Mouse (Mus musculus) limb, embryonic 10.5 days (tissue): ENCODE data around the gene Fam222a. TPM values are rescaled to one million over a fixed set of nuclear protein-coding genes. Genes with fewer than 3 reads are reported as not detected.
A peak's percentile ranks its signal among the peaks of the same experiment; 100 is the strongest.

Experiments
- DNase-seq: peaks from one replicate; pipeline ENCODE4 v3.0.0-alpha.2; 2017; ENCODE audit warnings: low spot score
- H3K27ac ChIP-seq: fragments of 300-500 bp; sonication (generic); 2 replicates; pipeline ENCODE4 v1.5.1; 2016; ENCODE audit warnings: mild to moderate bottlenecking
- H3K27me3 ChIP-seq: fragments of 300-500 bp; sonication (generic); 2 replicates; pipeline ENCODE4 v1.6.1; 2016; ENCODE audit warnings: low read depth, mild to moderate bottlenecking; ENCODE audit not compliant: poor library complexity, severe bottlenecking
- H3K36me3 ChIP-seq: fragments of 300-500 bp; sonication (generic); 2 replicates; pipeline ENCODE4 v1.6.1; 2016; ENCODE audit warnings: mild to moderate bottlenecking, moderate library complexity
- H3K4me1 ChIP-seq: fragments of 300-500 bp; sonication (generic); 2 replicates; pipeline ENCODE4 v1.6.1; 2016
- H3K4me3 ChIP-seq: fragments of 300-500 bp; sonication (generic); 2 replicates; pipeline ENCODE4 v1.5.1; 2016; ENCODE audit warnings: mild to moderate bottlenecking, moderate library complexity
- H3K9me3 ChIP-seq: fragments of 300-500 bp; sonication (generic); replicated peaks from 2 replicates; pipeline ENCODE4 v1.6.1; 2016; ENCODE audit warnings: mild to moderate bottlenecking
- WGBS: fragments of 180-500 bp; shearing (Covaris S2); methylation state at CpG from one replicate; pipeline ENCODE4 v1.1.7; 2016; 5-methylcytosine and 5-hydroxymethylcytosine counted together
- polyA plus RNA-seq: library from polyadenylated mRNA; unstranded; fragments of >200 nt; fragmentation: Nextera tagmentation; extraction: Ambion mirVana; gene quantifications from 2 replicates; pipeline ENCODE4 v1.2.1, GENCODE M21; 2016

Fam222a gene
- polyA plus RNA-seq, 1 experiment from 2014 or later, result 1.9 TPM

DNA sequence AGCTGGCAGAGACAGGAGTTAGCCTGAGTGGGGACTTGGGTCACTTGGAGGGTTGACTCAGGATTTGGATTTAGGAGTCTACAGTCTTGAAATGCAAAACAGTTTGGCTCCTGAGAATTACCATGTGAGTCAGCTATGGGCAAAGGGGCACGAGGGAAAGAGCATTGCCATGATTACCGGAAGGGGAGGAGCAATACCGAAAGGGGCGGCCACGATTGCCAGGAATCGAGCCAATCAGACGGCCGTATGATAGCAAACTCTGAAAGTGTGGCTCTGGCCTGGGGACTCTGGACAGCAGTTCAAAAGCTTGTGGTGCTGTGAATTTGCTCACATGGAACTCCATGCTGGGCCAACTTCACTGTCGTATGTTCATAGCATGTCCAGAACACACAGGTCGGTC, 18.8 kb upstream of the Fam222a start:
- whole genome bisulfite sequencing, result 95% methylated on average over 10 of the region's 10 CpGs
- no peak for DNase-seq
- H3K36me3 ChIP-seq, result no peaks in the 10 kb centered on the region

DNA sequence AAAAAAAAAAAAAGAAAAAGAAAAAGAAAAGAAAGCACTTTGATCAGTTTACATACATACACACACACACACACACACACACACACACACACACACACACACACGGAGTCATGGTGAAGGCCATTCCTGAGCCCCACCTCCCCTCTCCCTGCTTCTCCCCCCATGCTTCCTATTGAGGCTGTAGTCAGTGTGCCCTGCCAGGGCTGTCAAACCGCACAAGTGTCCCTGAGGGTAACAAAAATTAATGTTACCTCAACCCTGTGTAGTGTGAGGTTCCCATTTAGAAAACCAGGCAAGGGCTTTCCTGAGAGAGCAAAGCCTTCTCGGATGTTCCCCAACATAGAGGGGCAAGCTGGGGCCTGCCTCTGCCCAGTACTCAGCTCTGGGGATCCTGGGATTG, 18.0 kb upstream of the Fam222a start:
- Histone ChIP-seq H3K27me3 (no peaks in the 10 kb centered on the region), H3K4me1 (peaks cover 50% of the 10 kb centered on the region), H3K27ac (peak overlapping the region; percentile 82), H3K9me3 (no peaks in the 10 kb centered on the region), H3K36me3 (no peaks in the 10 kb centered on the region), H3K4me3 (no peak overlapping the region)
- WGBS, result 61% methylated on average over 3 of the region's 3 CpGs
- no peak for DNase-seq

More for the DNA sequence above, 18.8 kb upstream of the Fam222a start:
- Histone ChIP-seq H3K4me1 (peaks cover 43% of the 10 kb centered on the region), H3K4me3 (no peak overlapping the region), H3K9me3 (no peaks in the 10 kb centered on the region), H3K27me3 (no peaks in the 10 kb centered on the region), H3K27ac (no peak overlapping the region)

DNA sequence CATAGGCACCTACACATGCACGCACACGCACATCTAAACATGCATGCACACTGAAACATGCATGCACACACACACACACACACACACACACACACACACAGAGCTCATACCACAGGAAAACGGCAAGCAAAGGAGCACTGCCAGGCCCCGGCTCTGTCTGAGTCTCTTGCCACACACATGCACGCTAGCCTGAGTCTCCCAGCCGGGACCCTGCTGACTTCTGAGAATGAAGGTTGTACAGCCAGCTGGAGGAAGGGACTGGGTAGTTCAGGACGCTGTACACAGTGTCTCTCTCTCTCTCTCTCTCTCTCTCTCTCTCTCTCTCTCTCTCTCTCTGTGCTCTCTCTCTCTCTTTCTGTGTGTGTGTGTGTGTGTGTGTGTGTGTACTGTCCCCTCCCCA, 17.4 kb upstream of the Fam222a start:
- Histone ChIP-seq H3K36me3 (no peaks in the 10 kb centered on the region), H3K4me1 (peaks cover 50% of the 10 kb centered on the region), H3K27ac (peak overlapping the region; percentile 82), H3K9me3 (0 out of 2 replicates have a peak, but pooled peaks cover 2% of the 10 kb centered on the region), H3K4me3 (no peak overlapping the region; the same call in 1 of the 2 replicates), H3K27me3 (no peaks in the 10 kb centered on the region)
- no peak for DNase-seq
- 38% methylated on average over 7 of the region's 7 CpGs for WGBS

DNA sequence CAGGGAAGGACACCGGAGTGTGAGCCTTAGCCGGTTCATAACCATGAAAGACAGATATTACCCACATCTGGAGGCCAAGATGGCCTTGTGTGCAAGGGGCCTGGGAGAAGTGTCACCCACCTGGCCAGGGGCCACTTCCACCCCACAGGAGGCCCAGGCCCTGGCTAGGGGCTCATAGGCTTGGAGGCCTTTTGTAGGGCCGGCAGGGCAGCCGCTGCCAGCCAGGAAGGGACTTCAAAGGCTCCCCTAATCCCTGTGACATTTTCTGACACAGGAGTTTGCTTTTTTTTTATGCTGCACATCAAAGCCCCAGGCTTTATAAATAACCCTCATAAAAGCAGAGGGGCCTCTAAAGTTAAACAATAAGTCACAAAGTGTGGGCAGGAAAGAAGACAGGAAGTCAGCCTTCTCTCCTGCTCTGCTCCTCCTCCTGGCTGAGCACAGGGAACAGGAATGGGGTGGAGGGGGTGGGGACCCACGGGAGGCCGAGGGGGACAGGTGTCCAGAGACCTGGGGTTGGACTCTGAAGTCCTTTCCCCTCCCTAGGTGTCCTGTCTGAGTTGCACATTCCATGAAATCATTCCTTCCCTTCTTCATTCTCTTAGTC, 16.8 kb upstream of the Fam222a start:
- Histone ChIP-seq H3K4me3 (no peak overlapping the region), H3K27ac (peak overlapping the region; percentile 82), H3K36me3 (no peaks in the 10 kb centered on the region), H3K9me3 (0 out of 2 replicates have a peak, but pooled peaks cover 2% of the 10 kb centered on the region), H3K4me1 (peaks cover 50% of the 10 kb centered on the region), H3K27me3 (no peaks in the 10 kb centered on the region)
- peak; percentile 60 for DNase-seq
- WGBS, result 13% methylated on average over 6 of the region's 6 CpGs

DNA sequence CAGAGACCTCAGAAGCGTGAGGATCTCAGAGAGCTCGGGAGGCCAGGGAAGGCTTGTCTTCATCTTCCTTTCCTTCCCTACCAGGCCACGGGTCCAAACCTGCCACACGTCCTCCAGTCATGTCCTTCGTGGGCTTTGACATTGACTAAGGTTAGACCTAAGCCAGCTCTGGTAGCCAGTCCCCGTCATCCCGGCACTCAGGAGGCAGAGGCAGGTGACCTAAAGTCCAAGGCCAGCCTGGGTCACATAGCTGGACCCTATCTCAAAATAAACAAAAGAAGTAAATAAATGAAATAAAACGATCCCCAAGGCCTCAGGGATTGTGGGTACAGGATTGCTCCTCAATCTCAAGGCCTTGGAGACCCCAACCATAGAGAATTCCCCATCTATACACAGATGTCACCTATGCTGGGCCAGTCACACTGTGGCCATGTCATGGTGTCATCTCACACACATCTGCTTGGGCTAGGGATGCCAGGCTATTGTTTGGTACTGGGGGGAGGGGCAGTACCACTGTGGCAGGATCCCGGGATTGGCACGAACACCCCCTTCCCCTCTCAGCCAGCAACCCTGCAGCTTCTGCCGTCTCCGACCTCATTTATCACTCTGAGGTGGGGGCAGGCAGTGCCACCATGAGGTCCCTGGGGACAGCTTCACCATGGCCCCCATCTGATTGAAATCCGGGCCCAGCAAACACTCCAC, 15.2 kb upstream of the Fam222a start:
- H3K36me3 ChIP-seq, result no peaks in the 10 kb centered on the region
- no peak for DNase-seq
- H3K27ac ChIP-seq, result peak overlapping the region; percentile 75
- H3K27me3 ChIP-seq, result no peaks in the 10 kb centered on the region
- peaks cover 55% of the 10 kb centered on the region for H3K4me1 ChIP-seq
- 68% methylated on average over 13 of the region's 13 CpGs for WGBS
- 0 out of 2 replicates have a peak, but pooled peaks cover 2% of the 10 kb centered on the region for H3K9me3 ChIP-seq
- H3K4me3 ChIP-seq, result no peak overlapping the region

DNA sequence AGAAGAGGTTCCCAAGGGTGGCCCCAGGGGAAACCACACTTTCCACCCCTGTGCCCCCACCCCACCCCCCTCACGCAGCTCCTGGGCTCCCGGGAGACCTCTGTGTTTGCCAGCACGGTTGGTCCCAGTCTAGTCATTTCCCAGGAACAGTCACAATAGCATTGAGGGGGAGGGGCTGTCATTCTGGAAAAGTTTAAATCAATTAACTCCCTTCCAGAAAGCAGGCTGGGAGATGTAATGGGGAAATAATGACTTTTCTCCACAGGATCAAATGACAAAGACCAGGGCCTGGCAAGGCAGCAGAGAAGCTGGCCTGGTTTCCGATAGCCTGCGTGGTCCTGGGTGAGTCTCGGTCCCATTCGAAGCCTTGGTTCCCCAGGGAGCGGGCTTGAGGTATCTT, 14.1 kb upstream of the Fam222a start:
- Histone ChIP-seq H3K36me3 (no peaks in the 10 kb centered on the region), H3K4me1 (peaks cover 66% of the 10 kb centered on the region), H3K9me3 (0 out of 2 replicates have a peak, but pooled peaks cover 2% of the 10 kb centered on the region), H3K4me3 (no peak overlapping the region), H3K27ac (peak overlapping the region; percentile 75), H3K27me3 (no peaks in the 10 kb centered on the region)
- DNase-seq, result no peak
- 31% methylated on average over 8 of the region's 8 CpGs for WGBS

DNA sequence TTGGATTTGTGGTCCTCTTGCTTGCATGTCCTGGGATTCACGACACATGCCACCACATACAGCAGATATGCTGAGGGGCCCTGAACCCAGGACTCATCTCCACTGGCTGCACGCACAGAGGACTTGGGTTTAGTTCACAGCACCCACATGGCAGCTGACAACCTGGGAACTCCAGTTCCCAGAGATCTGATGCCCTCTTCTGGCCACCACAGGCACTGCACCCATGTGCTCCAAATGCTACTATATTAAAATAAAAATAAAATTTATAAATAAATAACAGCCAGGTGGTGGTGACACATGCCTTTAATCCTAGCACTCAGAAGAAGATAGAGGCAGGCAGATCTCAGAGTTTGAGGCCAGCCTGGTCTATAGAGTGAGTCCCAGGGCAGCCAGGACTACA, 12.4 kb upstream of the Fam222a start:
- Histone ChIP-seq H3K27ac (no peak overlapping the region), H3K4me1 (peaks cover 68% of the 10 kb centered on the region), H3K4me3 (no peak overlapping the region), H3K27me3 (no peaks in the 10 kb centered on the region), H3K9me3 (0 out of 2 replicates have a peak, but pooled peaks cover 2% of the 10 kb centered on the region), H3K36me3 (no peaks in the 10 kb centered on the region)
- WGBS, result 96% methylated on average over 2 of the region's 2 CpGs
- no peak for DNase-seq

DNA sequence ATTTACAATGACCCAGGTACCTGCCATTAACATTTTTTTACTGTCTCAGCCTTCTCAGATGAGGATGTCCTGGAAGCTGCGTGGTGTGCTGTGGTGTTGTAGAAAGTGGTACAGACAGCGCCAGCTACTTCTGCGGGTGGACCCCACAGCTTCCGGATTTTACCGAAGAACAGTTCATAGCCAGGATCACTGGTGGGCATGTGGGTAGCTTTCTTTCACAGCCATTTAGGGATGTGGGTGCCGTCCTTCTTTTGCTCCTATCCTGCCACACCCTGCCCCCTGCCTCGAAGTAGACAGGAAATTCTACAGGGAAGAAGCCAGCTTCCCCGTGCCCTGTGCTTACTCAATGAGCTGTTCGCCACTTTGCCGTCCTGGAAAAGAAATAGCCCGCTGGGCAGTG, 11.7 kb upstream of the Fam222a start:
- Histone ChIP-seq H3K9me3 (0 out of 2 replicates have a peak, but pooled peaks cover 2% of the 10 kb centered on the region), H3K27me3 (no peaks in the 10 kb centered on the region), H3K4me1 (peaks cover 68% of the 10 kb centered on the region), H3K27ac (no peak overlapping the region), H3K4me3 (no peak overlapping the region), H3K36me3 (no peaks in the 10 kb centered on the region)
- 82% methylated on average over 11 of the region's 11 CpGs for WGBS
- no peak for DNase-seq

DNA sequence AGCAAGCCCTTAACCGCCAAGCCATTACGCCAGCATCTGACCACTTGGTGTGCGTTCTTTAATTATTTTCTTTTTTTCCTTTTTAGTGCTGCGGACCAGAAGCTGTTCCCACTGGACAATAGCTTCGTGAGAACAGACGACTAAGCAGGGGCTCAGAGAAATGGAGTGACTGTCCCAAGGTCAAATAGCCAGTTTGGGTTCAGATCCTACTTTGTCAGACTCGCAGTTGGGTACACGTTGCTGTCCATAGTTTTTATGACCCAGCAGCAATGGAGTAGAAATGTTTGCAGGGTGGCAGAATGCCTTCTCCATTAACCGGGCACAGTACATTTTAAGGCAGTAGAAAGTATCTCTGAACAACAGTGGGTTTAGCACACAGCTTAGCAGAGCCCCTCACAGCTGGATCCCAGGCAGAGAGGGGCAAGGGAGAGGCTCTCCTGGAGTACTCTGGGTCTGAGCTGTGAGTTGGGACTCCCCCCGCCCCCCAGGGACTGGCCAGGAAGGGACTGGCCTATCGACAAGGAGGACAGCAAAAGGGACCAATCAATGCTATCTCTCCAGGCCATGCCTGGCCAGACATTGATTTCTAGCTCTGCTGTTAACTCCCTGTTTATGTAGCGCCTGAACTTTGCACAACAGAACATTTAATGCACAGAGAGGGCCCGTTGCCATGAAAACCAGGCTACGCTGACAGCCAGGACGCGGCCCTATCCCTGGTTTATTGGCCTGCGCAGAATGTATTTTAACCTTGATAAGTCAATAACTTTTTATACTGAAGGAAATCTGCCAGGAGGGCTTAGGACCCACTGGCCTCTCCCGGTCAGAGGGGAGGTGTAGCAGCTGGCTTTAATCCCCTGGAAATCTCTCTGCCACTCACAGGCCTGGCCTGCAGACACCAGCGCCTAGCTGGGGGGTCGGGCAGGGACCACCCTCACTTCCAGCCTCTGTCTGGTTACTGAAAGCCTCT, 9.8 kb upstream of the Fam222a start:
- H3K9me3 ChIP-seq, result 0 out of 2 replicates have a peak, but pooled peaks cover 2% of the 10 kb centered on the region
- peak overlapping the region; percentile 16; the same call in 1 of the 2 replicates for H3K4me3 ChIP-seq
- H3K27me3 ChIP-seq, result no peaks in the 10 kb centered on the region
- H3K27ac ChIP-seq, result peak overlapping the region; percentile 81
- H3K36me3 ChIP-seq, result no peaks in the 10 kb centered on the region
- H3K4me1 ChIP-seq, result peaks cover 55% of the 10 kb centered on the region
- DNase-seq, result peak; percentile 68
- WGBS, result 48% methylated on average over 20 of the region's 20 CpGs

DNA sequence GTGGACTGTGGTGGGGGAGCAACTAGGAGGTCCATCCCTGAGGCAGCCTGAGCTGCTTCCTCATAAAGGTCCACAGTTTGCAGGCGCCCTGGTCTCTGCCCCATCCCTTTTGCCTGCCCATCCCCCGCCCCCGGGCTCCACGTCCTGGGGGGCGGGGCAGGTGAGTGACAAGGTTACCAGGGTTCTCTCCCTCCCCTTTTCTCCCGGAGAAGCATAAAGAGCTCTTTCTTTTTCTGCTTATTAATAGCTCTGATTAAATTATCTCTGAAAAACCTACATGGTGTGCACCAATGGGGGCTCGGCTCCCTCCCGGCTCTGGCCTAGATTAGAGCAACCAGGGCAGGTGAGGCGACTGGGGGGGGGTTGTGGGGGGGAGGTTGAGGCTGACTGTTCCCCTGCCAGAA, 7.3 kb upstream of the Fam222a start:
- no peak for DNase-seq
- peak overlapping the region; percentile 42; the same call in 1 of the 2 replicates for H3K27ac ChIP-seq

DNA sequence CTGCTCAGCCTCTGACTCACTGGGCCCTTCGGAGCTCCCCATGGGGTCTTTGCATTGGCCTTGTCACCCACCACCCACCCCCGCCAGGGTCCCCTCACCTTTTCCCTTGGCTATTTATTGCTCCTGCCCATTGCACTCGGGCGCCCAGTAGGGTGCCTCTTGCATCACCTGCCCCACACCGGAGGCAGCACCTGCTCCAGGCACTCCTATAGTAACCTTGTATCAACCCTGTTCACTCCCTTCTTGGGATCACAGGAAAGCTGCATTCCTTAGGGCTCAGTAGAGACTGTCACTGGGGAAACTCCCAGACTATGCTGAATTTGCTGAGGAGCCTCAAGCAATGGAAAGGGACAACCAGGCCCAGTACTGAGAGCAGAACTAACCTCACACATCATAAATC, 6.9 kb upstream of the Fam222a start:
- Histone ChIP-seq H3K4me3 (no peak overlapping the region), H3K36me3 (no peaks in the 10 kb centered on the region; the same call in 1 of the 2 replicates), H3K4me1 (peaks cover 52% of the 10 kb centered on the region), H3K27ac (peak overlapping the region; percentile 42; the same call in 1 of the 2 replicates), H3K27me3 (peaks cover 14% of the 10 kb centered on the region), H3K9me3 (no peaks in the 10 kb centered on the region; the same call in 1 of the 2 replicates)
- DNase-seq, result no peak
- 74% methylated on average over 5 of the region's 5 CpGs for WGBS

More for the DNA sequence above, 7.3 kb upstream of the Fam222a start:
- H3K4me3 ChIP-seq, result peak overlapping the region; percentile 32; the same call in 1 of the 2 replicates
- peaks cover 48% of the 10 kb centered on the region for H3K4me1 ChIP-seq
- H3K27me3 ChIP-seq, result peaks cover 10% of the 10 kb centered on the region
- no peaks in the 10 kb centered on the region; the same call in 1 of the 2 replicates for H3K9me3 ChIP-seq
- no peaks in the 10 kb centered on the region; the same call in 1 of the 2 replicates for H3K36me3 ChIP-seq
- 24% methylated on average over 9 of the region's 9 CpGs for WGBS

DNA sequence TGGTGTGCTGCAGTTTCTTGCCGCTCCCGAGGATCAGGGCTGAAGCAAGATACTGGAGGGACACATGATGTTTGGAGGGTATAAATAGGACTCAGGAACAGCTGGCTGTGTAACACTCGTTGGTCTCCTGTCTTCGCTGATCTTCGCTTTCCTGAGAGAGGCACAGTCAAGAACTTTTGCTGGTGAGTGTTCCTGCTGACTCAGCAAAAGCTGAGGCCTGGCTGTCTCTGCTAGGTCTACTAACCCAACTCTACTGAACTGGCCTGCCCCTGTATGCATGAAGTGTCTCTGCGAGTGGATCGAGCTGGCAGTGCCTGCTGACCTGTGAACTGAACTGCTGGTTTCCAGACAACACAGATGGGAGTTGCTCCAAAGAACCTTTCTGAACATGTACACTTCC, 3.8 kb upstream of the Fam222a start:
- 97% methylated on average over 7 of the region's 7 CpGs for WGBS
- no peak for DNase-seq
- peaks cover 59% of the 10 kb centered on the region for H3K4me1 ChIP-seq
- peaks cover 32% of the 10 kb centered on the region for H3K27me3 ChIP-seq
- no peaks in the 10 kb centered on the region; the same call in 1 of the 2 replicates for H3K9me3 ChIP-seq
- no peaks in the 10 kb centered on the region; the same call in 1 of the 2 replicates for H3K36me3 ChIP-seq
- no peak overlapping the region for H3K4me3 ChIP-seq
- no peak overlapping the region for H3K27ac ChIP-seq
